Mouse (Mus musculus) forebrain, embryonic 12.5 days (tissue): ENCODE results near the gene 6030452D12Rik. TPM values are rescaled to one million over a fixed set of nuclear protein-coding genes. Genes with fewer than 3 reads are reported as not detected.

ENCODE experiments used
- ATAC-seq: fragments of 200-750 bp; cut with Nextera tagmentation; 2 replicates; pipeline ENCODE4 v1.8.0; 2017; ENCODE audit warnings: moderate TSS enrichment; ENCODE audit not compliant: low FRiP score
- H3K27ac ChIP-seq: fragments of 300-500 bp; sonication (generic); 2 replicates; pipeline ENCODE4 v1.5.1; 2016; ENCODE audit warnings: mild to moderate bottlenecking
- H3K27me3 ChIP-seq: fragments of 300-500 bp; sonication (generic); 2 replicates; pipeline ENCODE4 v1.6.1; 2016; ENCODE audit warnings: mild to moderate bottlenecking
- H3K36me3 ChIP-seq: fragments of 300-500 bp; sonication (generic); replicated peaks from 2 replicates; pipeline ENCODE4 v1.6.1; 2016; ENCODE audit warnings: mild to moderate bottlenecking
- H3K4me1 ChIP-seq: fragments of 300-500 bp; sonication (generic); 2 replicates; pipeline ENCODE4 v1.6.1; 2016
- H3K4me2 ChIP-seq: fragments of 300-500 bp; sonication (generic); 2 replicates; pipeline ENCODE4 v1.6.1; 2016; ENCODE audit warnings: mild to moderate bottlenecking, moderate library complexity
- H3K4me3 ChIP-seq: fragments of 300-500 bp; sonication (generic); replicated peaks from 2 replicates; pipeline ENCODE4 v1.5.1; 2016; ENCODE audit warnings: mild to moderate bottlenecking
- H3K9ac ChIP-seq: fragments of 300-500 bp; sonication (generic); 2 replicates; pipeline ENCODE4 v1.6.1; 2016; ENCODE audit warnings: mild to moderate bottlenecking
- H3K9me3 ChIP-seq: fragments of 300-500 bp; sonication (generic); 2 replicates; pipeline ENCODE4 v1.6.1; 2016
- WGBS: fragments of 180-500 bp; shearing (Covaris S2); methylation state at CpG from one replicate; pipeline ENCODE4 v1.1.7; 2016; 5-methylcytosine and 5-hydroxymethylcytosine counted together
- polyA plus RNA-seq: library from polyadenylated mRNA; unstranded; fragments of >200 nt; fragmentation: Nextera tagmentation; extraction: Ambion mirVana; gene quantifications from 2 replicates; pipeline ENCODE4 v1.2.1, GENCODE M21; 2016

6030452D12Rik gene
- not detected in 2 replicates for polyA plus RNA-seq

DNA sequence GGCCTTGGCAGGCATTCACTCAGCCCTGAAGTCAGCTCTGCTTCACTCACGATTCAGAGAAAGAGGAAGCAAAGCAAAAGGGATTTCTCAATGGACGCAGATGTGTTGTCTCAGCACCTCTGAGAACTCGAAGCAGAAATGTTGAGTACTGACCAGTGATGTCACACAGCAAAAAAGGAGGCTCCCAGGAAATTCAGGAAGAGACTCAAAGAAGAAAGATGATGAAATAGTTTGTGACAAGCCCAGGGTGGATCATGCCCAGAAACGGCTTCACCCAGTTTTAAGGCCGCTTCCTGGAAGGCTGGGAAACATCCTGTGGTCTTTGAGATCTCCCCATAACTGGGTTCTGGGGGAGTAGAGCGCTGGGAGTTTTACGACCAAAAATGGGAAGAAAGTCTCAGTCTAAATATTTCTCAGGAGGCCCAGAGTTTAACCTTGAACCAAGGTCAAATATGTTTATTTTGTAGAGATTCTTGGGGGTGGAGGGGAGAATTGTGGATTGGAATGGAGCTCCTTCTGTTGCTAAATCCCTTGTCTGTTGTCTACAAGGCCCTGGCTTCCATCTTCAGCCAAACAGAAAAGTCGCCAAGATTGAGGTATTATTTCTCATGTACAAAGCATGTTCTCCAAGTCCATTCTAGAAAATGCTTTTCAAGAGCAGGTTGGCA is at the start of gene 6030452D12Rik:
6030452D12Rik (plus strand) TSS at position 505 of the 668 bp plus-strand sequence.
- H3K4me2 ChIP-seq: no peak within 1 kb of the TSS
- WGBS: 82% methylated on average over 8 of the region's 8 CpGs
- no peaks in the 10 kb centered on the region for H3K4me1 ChIP-seq
- H3K9ac ChIP-seq: no peak within 1 kb of the TSS
- H3K27me3 ChIP-seq: peaks cover 1% of the 10 kb centered on the region
- no peaks in the 10 kb centered on the region for H3K9me3 ChIP-seq
- no peak within 1 kb of the TSS for H3K4me3 ChIP-seq
- H3K36me3 ChIP-seq: no peaks in the 10 kb centered on the region
- ATAC-seq: no peak
- no peak within 1 kb of the TSS for H3K27ac ChIP-seq

DNA sequence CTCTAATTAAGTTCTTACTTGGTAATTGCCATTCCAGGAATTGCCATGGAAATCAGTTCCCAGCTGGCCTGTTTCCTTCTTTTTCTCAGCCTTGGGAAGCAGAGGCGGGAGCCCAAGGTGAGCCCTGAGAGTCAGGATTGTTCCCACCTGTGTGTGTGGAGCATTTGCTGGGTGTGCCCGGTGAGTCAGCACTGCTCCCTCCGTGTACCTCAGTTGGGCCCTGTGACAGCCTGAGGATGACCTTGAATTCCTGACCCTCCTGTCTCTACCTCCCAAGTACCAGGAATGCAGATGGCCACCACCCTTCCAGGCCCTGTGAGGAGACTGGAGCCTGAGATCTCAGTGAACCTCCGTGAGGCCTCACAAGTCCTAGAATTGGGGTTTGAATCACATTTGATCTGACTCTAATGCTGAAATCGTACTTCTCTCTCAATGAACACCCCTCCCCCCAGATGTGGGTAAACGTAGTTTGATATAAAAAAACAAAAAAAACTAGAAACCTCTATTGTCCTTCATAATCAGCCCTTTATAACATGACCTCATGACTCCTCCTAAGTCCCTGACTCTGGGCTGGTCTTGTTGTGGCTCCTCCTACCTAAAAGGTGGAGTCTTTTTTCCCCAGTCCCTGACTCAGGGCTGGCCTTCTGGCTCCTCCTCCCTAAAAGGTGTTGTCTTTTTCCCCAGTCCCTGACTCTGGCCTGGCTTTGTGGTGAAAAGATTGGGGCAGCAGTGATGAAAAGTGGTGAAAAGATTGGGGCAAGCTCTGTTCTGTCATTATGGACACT is 48.8 kb upstream of the 6030452D12Rik start:
- no peaks in the 10 kb centered on the region for H3K27me3 ChIP-seq
- no peak overlapping the region for H3K27ac ChIP-seq
- H3K4me2 ChIP-seq: no peak overlapping the region
- H3K4me1 ChIP-seq: no peaks in the 10 kb centered on the region
- H3K9me3 ChIP-seq: no peaks in the 10 kb centered on the region
- no peak for ATAC-seq
- WGBS: 71% methylated on average over 6 of the region's 6 CpGs
- H3K36me3 ChIP-seq: no peaks in the 10 kb centered on the region
- H3K4me3 ChIP-seq: no peak overlapping the region
- H3K9ac ChIP-seq: no peak overlapping the region

DNA sequence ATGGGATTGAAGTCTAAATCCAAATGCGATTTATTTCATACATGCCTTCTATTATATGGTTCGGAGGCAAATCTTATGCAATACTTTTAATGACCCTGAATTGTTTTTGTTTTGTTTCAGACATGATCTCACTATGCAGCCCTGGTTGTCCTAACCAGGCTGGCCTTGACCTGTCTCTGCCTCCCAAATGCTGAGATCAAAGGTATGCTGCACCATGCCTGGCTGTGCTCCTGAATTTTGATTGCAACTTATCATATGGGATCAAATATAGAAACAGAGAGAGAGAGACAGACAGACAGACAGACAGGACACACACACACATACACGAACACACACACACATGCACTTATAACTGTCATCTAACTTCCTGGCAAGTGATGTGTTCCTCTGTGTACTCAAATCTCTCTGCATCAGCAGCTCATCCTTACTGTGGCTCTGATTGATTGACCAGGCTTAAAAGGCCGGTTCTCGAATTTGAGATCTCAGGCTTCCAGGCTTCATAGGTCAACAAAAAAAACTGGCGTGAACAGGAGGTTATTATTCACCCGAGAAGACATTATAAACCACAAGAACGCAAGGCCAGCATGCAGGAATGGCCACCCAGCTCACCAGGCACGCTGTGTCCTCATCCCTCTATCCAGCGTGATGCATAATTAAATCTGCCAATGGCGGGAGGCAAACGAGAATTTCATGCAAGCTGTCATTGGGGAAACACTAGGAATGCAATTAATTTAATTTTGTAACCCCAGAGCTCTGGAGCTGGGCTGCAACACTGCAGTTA is 47.4 kb upstream of the 6030452D12Rik start:
- ATAC-seq: no peak
- Histone ChIP-seq H3K4me1 (no peaks in the 10 kb centered on the region), H3K4me3 (no peak overlapping the region), H3K9ac (no peak overlapping the region), H3K9me3 (no peaks in the 10 kb centered on the region), H3K27me3 (no peaks in the 10 kb centered on the region), H3K27ac (no peak overlapping the region), H3K36me3 (no peaks in the 10 kb centered on the region), H3K4me2 (no peak overlapping the region)
- 78% methylated on average over 12 of the region's 12 CpGs for WGBS

DNA sequence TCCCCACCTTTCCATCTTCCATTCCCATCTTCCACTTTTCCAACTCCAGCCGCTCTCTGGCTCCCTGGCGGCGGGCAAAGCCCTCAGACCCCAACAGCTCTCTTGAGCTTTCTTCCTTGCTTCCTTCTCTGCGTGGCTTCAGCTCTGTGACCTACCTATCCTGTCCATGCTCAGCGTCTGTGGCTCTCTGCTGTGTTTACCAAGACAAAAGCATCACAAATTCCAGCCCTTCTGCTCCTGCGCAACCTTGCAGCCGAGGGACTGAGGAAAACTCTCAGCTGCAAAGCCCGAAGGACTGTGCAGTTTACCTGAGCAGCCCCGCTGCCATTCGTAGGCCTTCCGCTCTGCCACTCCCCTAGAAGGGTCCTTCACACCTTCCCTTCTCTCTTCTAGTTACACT is 46.3 kb upstream of the 6030452D12Rik start:
- no peaks in the 10 kb centered on the region for H3K9me3 ChIP-seq
- no peaks in the 10 kb centered on the region for H3K4me1 ChIP-seq
- H3K27ac ChIP-seq: no peak overlapping the region
- 75% methylated on average over 11 of the region's 11 CpGs for WGBS
- no peak overlapping the region for H3K4me2 ChIP-seq
- H3K9ac ChIP-seq: no peak overlapping the region
- no peaks in the 10 kb centered on the region for H3K36me3 ChIP-seq
- H3K27me3 ChIP-seq: no peaks in the 10 kb centered on the region
- H3K4me3 ChIP-seq: no peak overlapping the region
- ATAC-seq: no peak

DNA sequence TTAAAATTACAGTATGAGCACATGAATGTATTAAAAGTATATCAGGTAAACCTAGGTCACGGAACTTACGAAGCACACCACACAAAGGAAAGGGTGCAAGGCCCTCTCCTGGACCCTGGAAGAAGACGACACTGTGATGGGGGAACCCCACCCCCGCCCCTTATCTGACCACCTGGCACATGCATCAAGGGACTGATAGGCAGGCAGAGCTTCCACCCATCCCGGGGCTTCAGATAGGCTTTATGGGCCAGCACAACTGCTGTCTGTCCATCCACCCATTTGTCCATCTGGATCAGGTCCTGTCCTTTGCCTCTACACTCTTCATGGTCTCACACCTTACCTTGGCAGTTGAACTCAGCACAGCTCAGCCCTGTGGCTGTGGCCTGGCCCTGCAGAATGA is 38.2 kb upstream of the 6030452D12Rik start:
- Histone ChIP-seq H3K27ac (no peak overlapping the region), H3K4me3 (no peak overlapping the region), H3K9ac (no peak overlapping the region), H3K9me3 (no peaks in the 10 kb centered on the region), H3K36me3 (no peaks in the 10 kb centered on the region), H3K4me2 (no peak overlapping the region), H3K4me1 (no peaks in the 10 kb centered on the region), H3K27me3 (no peaks in the 10 kb centered on the region)
- no peak for ATAC-seq
- 83% methylated on average over 5 of the region's 5 CpGs for WGBS

DNA sequence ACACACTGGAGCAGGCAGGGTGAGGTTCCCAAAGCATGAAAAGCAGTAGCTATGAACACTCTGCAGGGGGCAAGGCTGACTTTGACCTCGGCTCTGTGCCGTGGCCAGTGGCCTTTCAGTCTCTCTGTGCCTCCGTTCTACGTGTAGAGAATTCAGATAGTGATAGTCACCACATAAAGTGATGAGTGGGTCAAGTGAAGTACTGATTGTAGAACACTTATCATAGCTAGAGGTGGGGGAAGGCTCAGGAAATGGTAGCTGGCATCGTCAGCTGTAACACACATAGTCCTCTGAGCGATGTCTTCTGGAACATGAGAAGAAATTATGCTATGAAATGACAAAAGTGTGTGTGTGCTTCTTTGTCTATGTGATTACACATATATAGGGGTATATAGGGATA is 36.5 kb upstream of the 6030452D12Rik start:
- ATAC-seq: no peak
- WGBS: 86% methylated on average over 6 of the region's 6 CpGs
- H3K4me1 ChIP-seq: no peaks in the 10 kb centered on the region
- H3K27ac ChIP-seq: no peak overlapping the region
- H3K4me3 ChIP-seq: no peak overlapping the region
- no peaks in the 10 kb centered on the region for H3K36me3 ChIP-seq
- H3K9me3 ChIP-seq: no peaks in the 10 kb centered on the region
- H3K4me2 ChIP-seq: no peak overlapping the region
- H3K9ac ChIP-seq: no peak overlapping the region
- H3K27me3 ChIP-seq: no peaks in the 10 kb centered on the region

DNA sequence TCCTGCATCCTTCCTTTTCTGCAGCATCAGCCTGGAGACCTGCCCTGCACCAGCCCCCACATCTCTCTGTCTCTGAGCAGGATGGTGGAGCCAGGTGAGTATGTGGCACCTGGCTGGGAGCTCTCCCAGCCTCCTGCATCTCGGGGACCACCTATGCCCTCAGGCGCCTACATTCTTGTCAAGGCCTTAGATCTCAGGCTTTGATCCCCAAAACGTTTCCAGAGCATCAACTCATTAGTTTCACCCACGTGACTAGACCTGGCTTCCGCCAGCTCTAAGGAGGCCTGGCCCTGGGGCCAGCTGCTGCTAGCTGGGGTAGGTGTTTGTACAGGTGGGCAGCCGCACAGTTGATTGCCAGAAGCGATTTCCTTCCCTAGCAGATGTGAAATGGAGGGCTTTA is 30.8 kb upstream of the 6030452D12Rik start:
- H3K9ac ChIP-seq: no peak overlapping the region
- no peak overlapping the region for H3K4me3 ChIP-seq
- WGBS: 66% methylated on average over 7 of the region's 7 CpGs
- no peaks in the 10 kb centered on the region for H3K4me1 ChIP-seq
- ATAC-seq: no peak
- H3K9me3 ChIP-seq: no peaks in the 10 kb centered on the region
- H3K27ac ChIP-seq: no peak overlapping the region
- H3K27me3 ChIP-seq: no peaks in the 10 kb centered on the region; the same call in 1 of the 2 replicates
- H3K4me2 ChIP-seq: no peak overlapping the region
- no peaks in the 10 kb centered on the region for H3K36me3 ChIP-seq

DNA sequence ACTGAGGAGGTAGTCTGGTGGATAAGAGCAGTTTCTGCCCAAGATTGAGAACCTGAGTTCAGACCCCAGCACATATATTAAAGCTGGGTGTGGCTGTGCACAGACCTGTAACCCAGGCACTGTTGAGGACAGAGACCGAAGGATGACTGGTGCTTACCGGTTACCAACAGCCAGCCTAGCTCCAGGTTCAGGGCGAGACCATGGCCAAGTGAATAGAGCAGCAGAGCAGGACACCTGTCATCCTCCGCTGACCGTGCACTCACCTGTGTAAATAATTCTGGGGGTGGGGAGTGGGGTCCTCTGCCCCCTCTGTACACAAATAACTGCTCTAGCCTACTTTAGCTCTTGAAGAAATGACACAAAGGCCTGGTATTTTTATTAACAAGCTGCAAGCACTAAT is 26.3 kb upstream of the 6030452D12Rik start:
- Histone ChIP-seq H3K36me3 (no peaks in the 10 kb centered on the region), H3K9ac (no peak overlapping the region), H3K4me3 (no peak overlapping the region), H3K4me1 (no peaks in the 10 kb centered on the region), H3K27me3 (no peaks in the 10 kb centered on the region; the same call in 1 of the 2 replicates), H3K4me2 (no peak overlapping the region), H3K9me3 (no peaks in the 10 kb centered on the region; the same call in 1 of the 2 replicates), H3K27ac (no peak overlapping the region)
- 93% methylated on average over 5 of the region's 5 CpGs for WGBS
- ATAC-seq: no peak

DNA sequence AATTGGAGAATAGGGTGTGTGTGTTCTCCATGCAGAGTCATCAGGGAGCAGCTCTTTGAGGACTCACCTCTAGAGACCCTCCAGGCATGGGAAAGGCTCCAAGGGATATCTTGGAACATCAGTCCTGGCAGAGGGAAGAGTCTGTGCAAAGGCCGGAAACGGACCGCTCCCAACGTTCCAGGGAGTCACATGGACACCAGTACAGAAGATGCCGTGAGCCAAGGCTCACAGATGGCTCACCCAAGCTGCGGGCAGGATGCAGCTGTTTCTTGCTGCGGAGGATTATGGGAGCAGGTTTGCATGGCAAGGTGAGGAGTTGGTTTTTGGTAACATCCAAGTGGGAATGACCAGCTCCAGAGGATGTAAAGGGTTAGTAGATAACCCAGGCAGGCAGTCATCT is 3.9 kb downstream of the 6030452D12Rik start:
- no peaks in the 10 kb centered on the region for H3K9me3 ChIP-seq
- H3K4me3 ChIP-seq: no peak overlapping the region
- H3K36me3 ChIP-seq: no peaks in the 10 kb centered on the region
- H3K27ac ChIP-seq: no peak overlapping the region
- no peak overlapping the region for H3K4me2 ChIP-seq
- ATAC-seq: no peak
- peaks cover 16% of the 10 kb centered on the region for H3K4me1 ChIP-seq
- H3K9ac ChIP-seq: no peak overlapping the region
- WGBS: 92% methylated on average over 7 of the region's 7 CpGs
- peaks cover 39% of the 10 kb centered on the region for H3K27me3 ChIP-seq

DNA sequence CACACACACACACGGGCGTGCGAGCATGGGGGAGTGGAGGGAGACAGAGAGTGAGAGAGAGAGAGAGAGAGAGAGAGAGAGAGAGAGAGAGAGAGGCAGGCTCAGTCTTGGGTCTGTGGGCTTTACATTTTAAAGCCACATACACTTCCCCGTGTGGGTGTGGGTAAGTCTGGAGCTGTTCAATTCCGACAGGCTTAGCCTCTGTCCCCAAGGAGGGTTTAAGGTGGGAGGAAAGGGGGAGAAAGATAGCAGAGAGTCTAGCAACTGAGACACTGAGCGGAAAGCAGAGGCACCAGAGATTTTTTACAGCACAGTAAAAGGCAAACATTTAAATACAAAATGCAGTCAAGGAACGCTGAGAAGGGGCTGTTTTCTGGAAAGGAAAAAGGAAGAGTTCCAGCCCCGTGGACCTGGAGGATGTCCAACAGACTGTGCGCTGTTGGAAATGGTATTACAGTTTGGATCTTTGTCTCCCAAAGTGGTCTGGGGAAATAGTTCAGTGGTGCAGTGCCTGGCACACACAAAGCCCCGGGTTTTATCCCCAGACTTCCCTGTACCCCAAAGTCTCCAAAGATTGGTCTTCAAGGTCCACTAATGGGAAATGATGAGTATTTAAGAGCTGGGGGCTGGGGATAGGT is 5.1 kb downstream of the 6030452D12Rik start:
- peaks cover 51% of the 10 kb centered on the region for H3K27me3 ChIP-seq
- ATAC-seq: no peak
- WGBS: 74% methylated on average over 9 of the region's 10 CpGs

DNA sequence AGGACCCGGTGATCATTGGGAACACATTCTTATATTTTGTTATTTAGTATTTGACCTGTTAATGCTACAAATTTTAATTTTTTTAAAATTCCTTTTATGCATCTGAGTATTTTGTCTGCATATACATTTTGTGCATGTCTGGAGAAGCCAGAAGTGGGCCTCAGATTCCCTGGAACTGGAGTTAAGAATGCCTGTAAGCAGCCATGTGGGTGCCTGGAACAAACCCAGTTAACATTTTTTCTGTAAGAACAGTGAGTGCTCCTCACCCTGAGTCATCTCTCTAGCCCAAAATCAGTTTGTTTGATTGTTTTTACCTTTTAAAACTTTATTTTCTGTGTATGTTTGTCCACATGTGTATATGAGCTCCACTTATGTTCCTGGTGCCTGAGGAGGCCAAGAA is 5.8 kb downstream of the 6030452D12Rik start:
- 95% methylated on average over 1 of the region's 1 CpGs for WGBS
- Histone ChIP-seq H3K27me3 (peaks cover 57% of the 10 kb centered on the region), H3K9ac (no peak overlapping the region), H3K9me3 (no peaks in the 10 kb centered on the region), H3K4me2 (no peak overlapping the region), H3K4me3 (no peak overlapping the region), H3K27ac (no peak overlapping the region), H3K4me1 (peaks cover 26% of the 10 kb centered on the region), H3K36me3 (no peaks in the 10 kb centered on the region)
- no peak for ATAC-seq

More for the DNA sequence above, 5.1 kb downstream of the 6030452D12Rik start:
- Histone ChIP-seq H3K4me2 (no peak overlapping the region), H3K9me3 (no peaks in the 10 kb centered on the region), H3K27ac (no peak overlapping the region), H3K4me3 (no peak overlapping the region), H3K9ac (no peak overlapping the region), H3K36me3 (no peaks in the 10 kb centered on the region), H3K4me1 (peaks cover 20% of the 10 kb centered on the region)
